23 mouse cellular contexts compared by ENCODE assay signal in the genomic region with DNA sequence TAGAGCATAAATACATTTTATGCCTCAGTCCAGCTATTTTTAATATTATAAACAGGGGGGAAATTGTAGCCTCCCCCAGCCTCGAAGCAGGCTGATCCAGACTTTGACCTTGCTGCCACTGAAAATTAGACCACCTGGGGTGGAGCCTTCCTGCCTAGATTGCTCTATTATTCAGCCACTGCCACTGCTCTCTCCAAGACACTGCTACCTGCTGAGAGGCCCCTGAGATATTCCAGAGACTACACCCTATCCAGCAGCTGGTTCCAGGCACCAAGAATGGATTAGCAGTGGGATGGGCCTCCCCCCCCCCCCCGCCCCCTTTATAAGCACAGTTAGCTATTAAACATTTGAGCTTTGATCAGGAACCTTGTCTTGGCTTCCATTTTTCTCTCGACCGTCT. TPM values are rescaled to one million over a fixed set of nuclear protein-coding genes. Genes with fewer than 3 reads are reported as not detected.
DNase-seq lines count a peak whose midpoint lies in the region; ATAC-seq and TF ChIP-seq lines count a peak whose summit lies in the region.
"Not testable (repeated sequence)": the region's sequence is repeated elsewhere in the genome, so short reads cannot be mapped to it uniquely, and the experiment has no call there.
"Had no signal": no experiment of that assay in that cellular context is flagged by ENCODE, and none has a peak within 500 bp of the region (broad histone marks: within the 10 kb centered on the region; RNA-seq: fewer than 3 reads in every experiment).

No protein-coding gene starts in this region.

- peak; percentile 67 for DNase-seq in ES-CJ7 (ENCODE audit: low read depth, low spot score)
- not testable (repeated sequence) for DNase-seq in ES-E14 (ENCODE audit: low read depth, low spot score)
- DNase-seq in R1 (ENCODE audit: low read depth, low spot score): peak; percentile 81
- DNase-seq in ZHBTc4 (ENCODE audit: low read depth, low spot score): peak; percentile 61
- DNase-seq in limb, embryonic 10.5 days (ENCODE audit: low spot score): peak; percentile 6
- peak; percentile 5 for DNase-seq in liver, postnatal 0 days

- not testable (repeated sequence) for TF ChIP-seq POLR2A in ES-Bruce4 (IDR thresholded peaks at IDR 0.05; ENCODE audit: insufficient read depth, low read length)

- not testable (repeated sequence) for ATAC-seq in liver, postnatal 0 days

- H3K9ac ChIP-seq in ES-Bruce4 (ENCODE audit: low read depth, poor library complexity, severe bottlenecking); ES-E14 (ENCODE audit: insufficient read depth, low read depth, low read length, poor library complexity, severe bottlenecking); liver, postnatal 0 days (replicated peaks): not testable (repeated sequence)

- 77% methylated on average over 4 of the region's 4 CpGs for WGBS in limb, embryonic 10.5 days
- 76% methylated on average over 4 of the region's 4 CpGs for WGBS in liver, postnatal 0 days (ENCODE audit: insufficient replicate concordance)

- H3K4me1 ChIP-seq in ES-Bruce4 (ENCODE audit: control insufficient read depth, insufficient read depth, low read length); ES-E14 (ENCODE audit: control insufficient read depth in 2 of 2, insufficient read depth in 2 of 2, low read length in 2 of 2, poor library complexity in 1 of 2); limb, embryonic 10.5 days; liver, postnatal 0 days (ENCODE audit: insufficient read depth): not testable (repeated sequence)

- H3K27me3 ChIP-seq in ES-Bruce4 (ENCODE audit: control insufficient read depth, insufficient read depth, low read length, poor library complexity, severe bottlenecking); limb, embryonic 10.5 days (ENCODE audit: low read depth, poor library complexity, severe bottlenecking); liver, postnatal 0 days (ENCODE audit: insufficient read depth, low read length): not testable (repeated sequence)

- not testable (repeated sequence) for H3K4me2 ChIP-seq in liver, postnatal 0 days (ENCODE audit: low read depth, low read length)

- peak overlapping the region; percentile 98 for H3K27ac ChIP-seq in ES-Bruce4 (ENCODE audit: insufficient read depth, low read length)
- peak overlapping the region; percentile 95; the same call in 1 of the 2 replicates for H3K27ac ChIP-seq in ES-E14 (ENCODE audit: insufficient read depth, low read depth, low read length, poor library complexity, severe bottlenecking)
- not testable (repeated sequence) for H3K27ac ChIP-seq in limb, embryonic 10.5 days; liver, postnatal 0 days (ENCODE audit: low read depth)

- TF ChIP-seq EP300 in ES-Bruce4 (IDR thresholded peaks at IDR 0.05; ENCODE audit: insufficient read depth, low read depth, low read length): peak; percentile 59; the same call in 1 of the 2 replicates
- TF ChIP-seq EP300 in liver, postnatal 0 days (IDR thresholded peaks at IDR 0.05; ENCODE audit: low read depth): not testable (repeated sequence)

- not testable (repeated sequence) for H3K4me3 ChIP-seq in ES-Bruce4 (ENCODE audit: low read depth, low read length); ES-E14 (ENCODE audit: insufficient read depth in 1 of 2, low read depth in 1 of 2, low read length in 2 of 2, poor library complexity in 1 of 2, severe bottlenecking in 1 of 2); limb, embryonic 10.5 days; liver, postnatal 0 days (ENCODE audit: low read depth, low read length)

- TF ChIP-seq CTCF in ES-Bruce4 (IDR thresholded peaks at IDR 0.05; ENCODE audit: low read depth, low read length); liver, postnatal 0 days (IDR thresholded peaks at IDR 0.05; ENCODE audit: low read depth): not testable (repeated sequence)

- peaks cover 62% of the 10 kb centered on the region for H3K9me3 ChIP-seq in ES-Bruce4 (replicated peaks; ENCODE audit: control insufficient read depth, insufficient read depth, low read length, poor library complexity, severe bottlenecking)
- peaks cover 13% of the 10 kb centered on the region for H3K9me3 ChIP-seq in ES-E14 (ENCODE audit: control insufficient read depth, insufficient read depth, low read depth, low read length)
- H3K9me3 ChIP-seq in limb, embryonic 10.5 days (replicated peaks); liver, postnatal 0 days (ENCODE audit: low read length): not testable (repeated sequence)

- in situ Hi-C loops in ES-E14 (cut with MboI; ENCODE audit: low sequenced_read_pairs in 2 of 2, unreplicated experiment in 2 of 2): not testable (repeated sequence)

- H3K36me3 ChIP-seq in ES-Bruce4 (ENCODE audit: control insufficient read depth, insufficient read depth, low read length, poor library complexity, severe bottlenecking): peaks cover 27% of the 10 kb centered on the region
- peaks cover 33% of the 10 kb centered on the region for H3K36me3 ChIP-seq in ES-E14 (ENCODE audit: control insufficient read depth, insufficient read depth, low read length, poor library complexity, severe bottlenecking)
- peaks cover 44% of the 10 kb centered on the region for H3K36me3 ChIP-seq in limb, embryonic 10.5 days
- peaks cover 14% of the 10 kb centered on the region for H3K36me3 ChIP-seq in liver, postnatal 0 days (replicated peaks; ENCODE audit: insufficient read depth, low read length)

RNA-seq across cellular contexts. Expression of gene Surf6, which starts 16.5 kb away (rescaled TPM):
- 48.3 and 48.5 TPM in 2 replicates for polyA plus RNA-seq in ES-Bruce4 (2011; ENCODE audit: insufficient read depth, insufficient read length, low read depth, missing spikeins)
- 42.4 and 44.9 TPM in 2 replicates for total RNA-seq in ES-E14 (2012; rRNA removed)
- polyA plus RNA-seq in limb, embryonic 10.5 days (2016; fragmentation: Nextera tagmentation; extraction: Ambion mirVana): 42.1 and 43.0 TPM in 2 replicates
- polyA plus RNA-seq in liver, postnatal 0 days (2015; fragmentation: Nextera tagmentation; extraction: Ambion mirVana): 7.5 and 8.4 TPM in 2 replicates

RNA-seq across cellular contexts. Expression of gene Abo, which starts 21.4 kb away (rescaled TPM):
- polyA plus RNA-seq in ES-Bruce4 (2011; ENCODE audit: insufficient read depth, insufficient read length, low read depth, missing spikeins): not detected in 2 replicates
- total RNA-seq in ES-E14 (2012; rRNA removed): 1.8 and 2.1 TPM in 2 replicates
- polyA plus RNA-seq in limb, embryonic 10.5 days (2016; fragmentation: Nextera tagmentation; extraction: Ambion mirVana): not detected in 2 replicates
- not detected in 2 replicates for polyA plus RNA-seq in liver, postnatal 0 days (2015; fragmentation: Nextera tagmentation; extraction: Ambion mirVana)
- total RNA-seq: adrenal gland, adult 18-20 months; adrenal gland, adult 2 months; adrenal gland, adult 8-10 months; adrenal gland, postnatal 10 days; adrenal gland, postnatal 14 days; adrenal gland, postnatal 25 days; adrenal gland, postnatal 36 days; adrenal gland, postnatal 4 days; CH12.LX; MEL had no signal
- polyA plus RNA-seq: activated CD4-positive, CD25-positive, alpha-beta regulatory T cell, adult 4 months; adrenal gland, adult 2 months; brain, embryonic 14.5 days; C2C12; CD4-positive, CD25-positive, alpha-beta regulatory T cell, adult 4 months; G1E; Patski had no signal

RNA-seq across cellular contexts. Expression of gene Med22, which starts 24.3 kb away (rescaled TPM):
- 11.1 and 12.6 TPM in 2 replicates for polyA plus RNA-seq in ES-Bruce4 (2011; ENCODE audit: insufficient read depth, insufficient read length, low read depth, missing spikeins)
- total RNA-seq in ES-E14 (2012; rRNA removed): 31.5 and 38.8 TPM in 2 replicates
- 79.3 and 82.8 TPM in 2 replicates for polyA plus RNA-seq in limb, embryonic 10.5 days (2016; fragmentation: Nextera tagmentation; extraction: Ambion mirVana)
- polyA plus RNA-seq in liver, postnatal 0 days (2015; fragmentation: Nextera tagmentation; extraction: Ambion mirVana): 13.2 and 14.4 TPM in 2 replicates

RNA-seq across cellular contexts. Expression of gene Rpl7a, which starts 24.4 kb away (rescaled TPM):
- 717 and 722 TPM in 2 replicates for polyA plus RNA-seq in ES-Bruce4 (2011; ENCODE audit: insufficient read depth, insufficient read length, low read depth, missing spikeins)
- 2,695 and 3,070 TPM in 2 replicates for total RNA-seq in ES-E14 (2012; rRNA removed)
- 702 and 807 TPM in 2 replicates for polyA plus RNA-seq in limb, embryonic 10.5 days (2016; fragmentation: Nextera tagmentation; extraction: Ambion mirVana)
- polyA plus RNA-seq in liver, postnatal 0 days (2015; fragmentation: Nextera tagmentation; extraction: Ambion mirVana): 341 and 347 TPM in 2 replicates

RNA-seq across cellular contexts. Expression of gene Surf2, which starts 30.0 kb away (rescaled TPM):
- 47.7 and 62.5 TPM in 2 replicates for polyA plus RNA-seq in ES-Bruce4 (2011; ENCODE audit: insufficient read depth, insufficient read length, low read depth, missing spikeins)
- 32.3 and 35.8 TPM in 2 replicates for total RNA-seq in ES-E14 (2012; rRNA removed)
- polyA plus RNA-seq in limb, embryonic 10.5 days (2016; fragmentation: Nextera tagmentation; extraction: Ambion mirVana): 50.6 and 60.5 TPM in 2 replicates
- 14.6 and 15.3 TPM in 2 replicates for polyA plus RNA-seq in liver, postnatal 0 days (2015; fragmentation: Nextera tagmentation; extraction: Ambion mirVana)
